Comparison of ENCODE assay signal across 7 mouse cellular contexts in the genomic region with DNA sequence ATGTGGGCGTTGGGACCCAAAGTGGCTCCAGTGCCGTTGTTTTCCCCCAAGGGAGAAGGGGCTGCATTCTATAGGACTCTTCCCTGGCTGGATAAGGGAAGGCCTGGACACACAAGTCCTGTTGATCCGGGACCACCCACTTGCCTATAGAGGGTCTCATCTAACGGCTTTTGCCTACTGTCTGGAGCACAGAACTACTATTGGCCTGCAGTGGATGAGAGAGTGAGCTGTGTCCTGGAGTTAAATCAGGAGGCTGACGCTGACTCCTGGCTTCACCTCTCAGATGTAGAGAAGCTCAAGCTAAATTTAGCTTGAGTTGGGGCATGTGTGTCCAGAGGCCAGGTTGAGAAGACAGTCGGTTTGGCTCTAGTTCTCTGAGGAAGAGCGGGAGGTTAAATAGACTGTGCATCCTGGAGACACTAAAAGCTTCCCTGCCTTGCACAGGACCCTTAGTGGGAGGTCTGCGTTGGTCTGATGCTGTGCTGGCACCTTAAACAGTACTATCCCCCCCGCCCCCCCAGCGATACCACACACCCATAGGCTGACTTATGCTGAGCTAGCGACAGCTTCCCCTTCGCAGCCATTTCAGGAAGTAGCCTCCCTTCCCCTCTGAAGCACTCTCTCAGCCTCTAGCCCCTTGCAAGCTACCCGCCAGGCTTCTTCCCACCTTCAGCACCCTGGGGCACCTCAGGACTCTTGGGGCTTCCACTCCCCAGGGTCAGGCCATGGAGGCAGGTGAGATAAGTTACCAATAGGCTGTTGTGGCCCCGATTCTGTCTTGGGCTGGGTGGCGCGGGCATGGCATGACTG. TPM values are rescaled to one million over a fixed set of nuclear protein-coding genes. Genes with fewer than 3 reads are reported as not detected.
A peak's percentile ranks its signal among the peaks of the same experiment; 100 is the strongest.
DNase-seq lines count a peak whose midpoint lies in the region; ATAC-seq lines count a peak whose summit lies in the region.

No protein-coding gene starts in this region.

- no peaks in the 10 kb centered on the region for H3K27me3 ChIP-seq in intestine, embryonic 15.5 days (replicated peaks)
- no peaks in the 10 kb centered on the region for H3K27me3 ChIP-seq in midbrain, embryonic 10.5 days (ENCODE audit: low read depth, poor library complexity, severe bottlenecking)

- H3K9ac ChIP-seq in intestine, embryonic 15.5 days = peak overlapping the region; percentile 89

- intact Hi-C loops in gastrocnemius, postnatal 14 days (cut with DNase I; ENCODE audit: low total_unique reads) = loop anchor here (10.0 kb wide), 1 partner anchor 109 kb away; no protein-coding TSS in a partner anchor

- H3K4me1 ChIP-seq in intestine, embryonic 15.5 days (replicated peaks) = peaks cover 17% of the 10 kb centered on the region
- peaks cover 30% of the 10 kb centered on the region for H3K4me1 ChIP-seq in midbrain, embryonic 10.5 days

- no peak; the same call in 1 of the 2 replicates for ATAC-seq in intestine, embryonic 15.5 days

- H3K36me3 ChIP-seq in intestine, embryonic 15.5 days = peaks cover 19% of the 10 kb centered on the region; the same call in 1 of the 2 replicates
- peaks cover 69% of the 10 kb centered on the region for H3K36me3 ChIP-seq in midbrain, embryonic 10.5 days

- peak; percentile 42 to 44 for DNase-seq in CD8-positive naive resting alpha-beta T cell, adult 2 months (ENCODE audit: low read depth in 2 of 2, low spot score in 2 of 2)
- DNase-seq in NIH3T3 (ENCODE audit: low read depth) = peak; percentile 60
- DNase-seq in gastrocnemius, postnatal 14 days = peak; percentile 57
- no peak for DNase-seq in midbrain, embryonic 10.5 days (ENCODE audit: low spot score)
- DNase-seq in thymus, adult 18-20 months = peak; percentile 43 to 69
- DNase-seq in adrenal gland, postnatal 25 days = no peak

- no peaks in the 10 kb centered on the region for H3K9me3 ChIP-seq in intestine, embryonic 15.5 days
- no peaks in the 10 kb centered on the region for H3K9me3 ChIP-seq in midbrain, embryonic 10.5 days (replicated peaks)

- H3K4me2 ChIP-seq in intestine, embryonic 15.5 days (replicated peaks) = peak overlapping the region; percentile 89

- peak overlapping the region; percentile 90 for H3K4me3 ChIP-seq in intestine, embryonic 15.5 days (replicated peaks)
- H3K4me3 ChIP-seq in midbrain, embryonic 10.5 days = peak overlapping the region; percentile 91

- peak overlapping the region; percentile 98 for H3K27ac ChIP-seq in intestine, embryonic 15.5 days
- H3K27ac ChIP-seq in midbrain, embryonic 10.5 days (replicated peaks) = peak overlapping the region; percentile 98

- WGBS in intestine, embryonic 15.5 days = 27% methylated on average over 16 of the region's 16 CpGs
- 29% methylated on average over 16 of the region's 16 CpGs for WGBS in midbrain, embryonic 10.5 days

RNA-seq across cellular contexts. Expression of gene Dennd4b, which starts 1.2 kb away (rescaled TPM):
- 10 to 100 TPM; 44.8 to 45.3 TPM for total RNA-seq in gastrocnemius, postnatal 14 days (2021)
- 2.3 and 3.9 TPM in 2 replicates for polyA plus RNA-seq in intestine, embryonic 15.5 days (2015; fragmentation: Nextera tagmentation; extraction: Ambion mirVana)
- polyA plus RNA-seq in midbrain, embryonic 10.5 days (2016; fragmentation: Nextera tagmentation; extraction: Ambion mirVana) = 6.9 and 7.0 TPM in 2 replicates
- 9.0 and 10.7 TPM in 2 replicates for total RNA-seq in adrenal gland, postnatal 25 days (2021)

RNA-seq across cellular contexts. Expression of gene Crtc2, which starts 12.2 kb away (rescaled TPM):
- total RNA-seq in gastrocnemius, postnatal 14 days (2021) = 10 to 100 TPM; 13.5 to 14.1 TPM
- polyA plus RNA-seq in intestine, embryonic 15.5 days (2015; fragmentation: Nextera tagmentation; extraction: Ambion mirVana) = 18.6 and 19.0 TPM in 2 replicates
- polyA plus RNA-seq in midbrain, embryonic 10.5 days (2016; fragmentation: Nextera tagmentation; extraction: Ambion mirVana) = 18.5 and 20.9 TPM in 2 replicates
- 46.7 and 57.8 TPM in 2 replicates for total RNA-seq in adrenal gland, postnatal 25 days (2021)

RNA-seq across cellular contexts. Expression of gene Slc39a1, which starts 18.2 kb away (rescaled TPM):
- total RNA-seq in gastrocnemius, postnatal 14 days (2021) = 10 to 100 TPM; 57.8 to 62.7 TPM
- polyA plus RNA-seq in intestine, embryonic 15.5 days (2015; fragmentation: Nextera tagmentation; extraction: Ambion mirVana) = 114 and 119 TPM in 2 replicates
- polyA plus RNA-seq in midbrain, embryonic 10.5 days (2016; fragmentation: Nextera tagmentation; extraction: Ambion mirVana) = 69.6 and 81.8 TPM in 2 replicates
- total RNA-seq in adrenal gland, postnatal 25 days (2021) = 132 and 136 TPM in 2 replicates

RNA-seq across cellular contexts. Expression of gene Creb3l4, which starts 22.8 kb away (rescaled TPM):
- under 1 TPM; 0.27 to 0.39 TPM for total RNA-seq in gastrocnemius, postnatal 14 days (2021)
- polyA plus RNA-seq in intestine, embryonic 15.5 days (2015; fragmentation: Nextera tagmentation; extraction: Ambion mirVana) = 10.7 and 14.5 TPM in 2 replicates
- 4.6 and 4.9 TPM in 2 replicates for polyA plus RNA-seq in midbrain, embryonic 10.5 days (2016; fragmentation: Nextera tagmentation; extraction: Ambion mirVana)
- 0.85 TPM in 1 of 2 replicates, not detected in the other for total RNA-seq in adrenal gland, postnatal 25 days (2021)

RNA-seq across cellular contexts. Expression of gene Gatad2b, which starts 26.8 kb away (rescaled TPM):
- total RNA-seq in gastrocnemius, postnatal 14 days (2021) = 10 to 100 TPM; 41.5 to 43.2 TPM
- 9.0 and 9.7 TPM in 2 replicates for polyA plus RNA-seq in intestine, embryonic 15.5 days (2015; fragmentation: Nextera tagmentation; extraction: Ambion mirVana)
- 13.6 and 14.1 TPM in 2 replicates for polyA plus RNA-seq in midbrain, embryonic 10.5 days (2016; fragmentation: Nextera tagmentation; extraction: Ambion mirVana)
- 76.8 and 78.1 TPM in 2 replicates for total RNA-seq in adrenal gland, postnatal 25 days (2021)

Comparison
In these comparisons a context has a peak if more than half of its experiments do, and no peak if none do; other contexts are left out.
1. DNase-seq: peak in CD8-positive naive resting alpha-beta T cell, adult 2 months (2 of 2), NIH3T3 (single experiment), gastrocnemius, postnatal 14 days (single experiment) and thymus, adult 18-20 months (2 of 2); none in midbrain, embryonic 10.5 days (single experiment) and adrenal gland, postnatal 25 days (single experiment).